Mouse (Mus musculus): ENCODE data around the gene Gnpnat1.
"Not testable (repeated sequence)": the region's sequence is repeated elsewhere in the genome, so short reads cannot be mapped to it uniquely, and the experiment has no call there.

Gene Gnpnat1

DNA sequence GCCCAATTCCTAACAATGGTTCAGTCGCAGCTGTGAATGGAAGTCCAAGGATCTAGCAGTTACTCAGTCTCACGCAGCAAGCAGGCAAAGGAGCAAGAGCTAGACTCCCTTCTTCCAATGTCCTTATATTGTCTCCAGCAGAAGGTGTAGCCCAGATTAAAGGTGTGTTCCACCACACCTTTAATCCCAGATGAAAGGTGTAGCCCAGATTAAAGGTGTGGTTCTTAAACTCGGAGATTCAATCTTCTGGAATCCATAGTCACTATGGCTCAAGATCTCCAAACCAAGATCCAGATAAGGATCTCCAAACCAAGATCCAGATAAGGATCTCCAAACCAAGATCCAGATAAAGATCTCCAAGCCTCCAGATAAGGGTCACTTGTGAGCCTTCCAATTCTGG is at the start of gene Gnpnat1:
TSS of gene Gnpnat1 (minus strand) at position 101 of the 400 bp plus-strand sequence.
- not testable (repeated sequence) for DNase-seq (ENCODE audit: low spot score in 2 of 2)

DNA sequence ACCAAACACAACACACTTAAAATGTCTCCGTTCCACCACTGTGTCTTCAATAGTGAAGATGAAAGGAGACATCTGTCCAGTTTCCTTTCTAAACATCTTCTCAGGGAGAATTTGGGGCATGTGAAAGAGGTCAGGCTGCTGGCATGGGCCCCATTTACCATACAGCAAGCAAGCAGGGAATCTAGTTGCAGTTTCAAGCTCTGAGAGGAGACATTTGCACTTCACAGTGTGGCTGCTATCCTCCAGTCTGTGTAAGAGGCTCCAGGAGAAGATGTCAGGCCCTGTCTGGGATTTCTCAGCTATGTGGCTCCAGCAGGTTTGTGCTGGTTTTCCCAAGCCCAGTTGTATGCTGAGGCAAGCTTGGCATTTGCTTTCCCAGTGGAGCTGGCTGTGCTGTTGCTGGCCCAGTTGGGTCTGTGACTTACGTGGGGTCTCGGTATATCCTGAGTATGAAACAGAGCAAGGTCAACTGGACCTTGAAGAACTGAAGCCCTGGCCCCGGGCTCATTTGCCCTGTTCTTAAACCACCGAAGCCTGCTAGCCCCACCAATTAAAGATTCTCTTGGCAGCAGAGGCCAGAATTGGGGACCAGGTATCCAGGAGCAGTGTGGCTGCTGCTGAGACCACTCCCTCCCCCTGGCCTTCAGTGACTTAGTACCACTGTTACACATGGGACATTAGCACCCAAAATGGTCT is 49.0 kb upstream of the Gnpnat1 start:
- DNase-seq (ENCODE audit: low spot score in 2 of 2), result no peak

DNA sequence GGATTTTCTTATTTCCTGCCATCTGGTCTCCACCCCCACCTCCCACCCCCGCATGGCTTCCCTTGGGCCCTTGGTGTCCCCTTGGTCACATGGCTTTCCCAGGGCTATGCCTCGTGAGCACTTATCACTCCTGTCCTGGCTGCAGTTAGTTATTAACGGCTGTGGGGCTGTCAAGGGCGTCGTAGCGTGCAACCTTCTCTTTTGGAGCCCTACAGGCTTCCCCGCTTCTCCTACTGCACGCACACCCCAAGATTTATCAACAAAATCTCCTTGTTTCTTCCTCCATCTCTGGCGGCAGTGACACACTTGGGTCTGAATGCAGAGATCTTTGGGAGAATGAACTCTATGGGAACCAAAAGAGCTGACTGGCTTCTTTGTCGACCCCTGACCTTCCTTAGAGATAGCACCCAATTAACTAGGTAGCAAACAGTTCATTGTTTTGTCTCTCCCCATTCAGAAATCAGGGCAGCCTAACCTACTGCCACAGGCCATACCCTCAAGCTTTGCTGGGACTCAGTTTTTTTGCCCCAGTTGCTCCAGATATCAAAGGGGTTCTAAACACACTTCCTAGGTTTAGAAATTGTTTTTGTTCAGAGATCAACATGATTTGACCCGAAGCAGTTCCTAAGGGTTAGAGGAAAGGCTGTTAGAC is 48.3 kb upstream of the Gnpnat1 start:
- no peak for DNase-seq (ENCODE audit: low spot score in 2 of 2)

DNA sequence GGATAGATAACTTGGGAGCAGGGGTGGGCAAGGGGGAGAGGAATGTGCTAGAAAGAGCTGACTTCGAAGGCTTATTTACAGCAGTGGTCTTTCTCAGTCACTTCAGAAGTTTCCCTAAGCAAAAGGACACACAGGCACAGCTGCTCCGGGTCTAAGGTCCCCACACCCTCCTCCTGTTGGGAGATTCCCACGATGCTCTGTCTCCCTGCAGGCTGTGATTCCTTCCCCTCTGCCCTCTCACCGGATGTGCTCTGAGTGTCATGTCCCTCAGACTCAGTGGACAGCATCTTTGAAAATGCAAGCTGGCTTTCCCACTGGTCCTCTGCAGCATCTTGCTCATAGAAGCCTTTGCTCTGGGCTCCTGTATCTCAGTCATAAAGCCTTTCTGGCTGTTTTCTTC is 47.4 kb upstream of the Gnpnat1 start:
- DNase-seq (ENCODE audit: low spot score in 2 of 2), result no peak

DNA sequence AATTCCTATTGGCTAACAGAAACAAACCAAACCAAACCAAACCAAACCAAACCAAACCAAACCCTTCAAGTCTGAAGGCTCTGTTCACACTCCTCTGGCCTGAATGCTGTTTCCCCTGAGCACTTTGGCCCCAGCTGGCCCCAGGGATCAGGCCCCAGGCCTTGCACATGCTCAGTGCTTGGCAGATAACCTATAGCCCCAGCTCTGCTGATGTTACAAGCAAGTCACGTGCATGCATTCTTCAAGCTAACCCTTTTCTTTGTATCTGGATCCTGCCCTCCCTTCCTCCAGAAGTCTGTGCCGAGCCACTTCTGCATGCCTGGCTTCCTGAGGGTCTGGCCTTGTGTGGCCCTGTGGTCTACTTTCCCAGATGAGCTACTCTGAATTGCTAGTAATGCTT is 46.4 kb upstream of the Gnpnat1 start:
- no peak for DNase-seq (ENCODE audit: low spot score in 2 of 2)

DNA sequence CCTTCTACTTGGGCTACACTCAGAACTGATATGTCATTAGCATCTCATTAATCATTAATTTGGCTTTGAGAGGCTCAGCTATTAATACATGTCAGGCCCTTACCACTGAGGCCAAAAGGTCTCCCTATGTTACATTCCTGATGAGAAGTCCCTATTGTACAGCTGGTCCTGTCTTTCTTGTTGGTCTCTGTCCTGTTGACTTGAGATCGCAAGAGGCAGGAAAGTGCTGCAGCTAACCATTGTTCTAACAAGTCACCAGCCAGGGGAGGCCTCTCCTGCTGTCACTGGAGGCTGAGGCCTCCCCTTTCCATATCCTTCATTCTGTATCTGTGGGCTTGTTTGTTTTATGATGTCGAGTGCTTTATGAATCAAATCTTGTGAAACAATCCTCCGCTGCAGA is 42.1 kb upstream of the Gnpnat1 start:
- DNase-seq (ENCODE audit: low spot score in 2 of 2), result no peak

DNA sequence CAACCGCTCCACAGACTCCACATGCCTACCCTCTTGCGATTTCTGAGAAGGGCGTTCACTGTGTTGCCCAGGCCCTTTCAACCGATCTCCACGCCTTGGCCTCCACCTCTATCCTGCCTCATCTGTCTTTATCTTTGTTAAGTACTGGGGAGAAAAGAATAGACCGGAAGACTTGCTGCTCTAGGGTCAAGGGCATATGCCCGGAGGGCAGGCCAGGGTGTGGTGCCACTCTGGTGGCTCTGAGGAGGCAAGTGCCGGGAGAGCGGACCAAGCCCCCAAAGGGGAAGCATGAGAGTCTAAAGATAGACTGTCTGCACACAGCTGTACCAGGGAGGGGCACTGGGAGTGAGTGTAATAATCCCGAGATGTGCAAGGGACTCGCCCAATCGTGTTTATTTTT is 40.7 kb upstream of the Gnpnat1 start:
- no peak for DNase-seq (ENCODE audit: low spot score in 2 of 2)

DNA sequence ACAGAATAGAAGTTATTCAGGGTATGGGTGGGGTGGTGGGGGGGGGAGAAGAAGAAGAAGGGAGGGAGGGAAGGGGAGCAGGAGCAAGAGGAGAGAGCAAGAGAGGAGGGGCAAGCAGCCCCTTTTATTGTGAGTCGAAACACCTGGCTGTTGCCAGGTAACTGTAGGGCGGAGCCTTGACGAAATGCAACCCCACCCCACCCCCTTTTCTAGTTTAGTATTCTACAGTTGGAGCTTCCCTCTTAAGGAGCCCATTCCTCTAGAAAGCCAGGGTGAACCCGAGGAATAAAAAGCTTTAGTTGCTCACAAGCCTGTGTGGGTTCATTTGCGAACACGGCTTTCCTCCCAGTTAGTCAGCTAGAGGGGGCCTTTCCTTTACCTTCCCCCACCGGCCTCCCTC is 40.2 kb upstream of the Gnpnat1 start:
- no peak for DNase-seq (ENCODE audit: low spot score in 2 of 2)

DNA sequence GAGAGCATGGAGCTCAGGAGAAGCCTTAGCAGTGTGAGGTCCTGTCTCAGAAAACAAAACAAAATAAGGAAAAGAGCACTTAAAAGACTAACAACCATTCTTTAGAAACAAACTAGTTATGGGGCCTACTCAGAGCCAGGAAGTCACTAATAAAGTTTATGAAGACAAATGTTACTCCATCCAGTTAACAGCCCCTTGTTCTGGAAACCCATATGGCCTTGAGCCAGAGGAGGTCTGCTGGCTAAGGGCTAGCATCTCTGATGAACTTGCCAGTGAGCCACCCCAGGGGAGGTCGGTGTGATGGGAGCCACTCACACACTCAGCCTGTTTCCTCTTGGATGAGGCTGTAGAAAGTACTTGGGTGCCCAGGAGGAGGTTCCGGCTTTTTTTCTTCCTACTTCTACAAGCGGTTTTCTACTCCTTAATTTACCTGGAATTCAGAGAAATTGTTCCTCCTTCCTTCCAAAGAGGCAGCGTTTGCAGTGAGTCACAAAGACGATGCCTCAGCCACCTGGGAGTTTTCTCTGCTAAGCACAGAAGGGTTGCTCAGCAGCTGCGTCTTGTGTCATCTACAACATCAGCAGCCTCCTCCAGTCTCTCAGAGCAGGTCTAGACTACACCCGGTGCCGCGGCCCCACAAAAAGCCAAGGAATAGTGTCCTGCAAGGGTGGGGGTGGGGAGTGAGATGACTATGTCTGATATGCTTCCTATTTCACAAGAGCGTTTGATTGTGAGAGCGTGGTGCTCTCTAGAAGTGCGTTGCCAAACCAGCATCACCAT is 38.3 kb upstream of the Gnpnat1 start:
- DNase-seq (ENCODE audit: low spot score in 2 of 2), result no peak

DNA sequence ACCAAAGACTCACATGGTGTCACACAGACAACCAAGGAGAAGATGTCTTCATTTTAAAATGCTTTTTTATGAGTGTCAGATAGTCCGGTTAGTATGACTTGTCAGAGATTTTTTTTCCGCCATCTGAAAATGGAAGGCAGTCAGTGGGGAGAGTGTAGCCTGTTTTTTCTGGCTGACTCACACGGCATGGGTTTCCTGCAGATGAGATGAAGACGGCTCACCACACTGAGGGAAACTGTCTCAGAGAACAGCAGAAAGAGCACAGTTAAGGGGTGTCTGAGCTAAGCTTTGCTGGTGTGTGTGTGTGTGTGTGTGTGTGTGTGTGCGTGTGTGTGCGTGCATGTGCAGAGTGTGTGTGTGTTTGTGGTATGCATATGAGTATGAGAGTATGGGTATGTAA is 36.6 kb upstream of the Gnpnat1 start:
- no peak for DNase-seq (ENCODE audit: low spot score in 2 of 2)

DNA sequence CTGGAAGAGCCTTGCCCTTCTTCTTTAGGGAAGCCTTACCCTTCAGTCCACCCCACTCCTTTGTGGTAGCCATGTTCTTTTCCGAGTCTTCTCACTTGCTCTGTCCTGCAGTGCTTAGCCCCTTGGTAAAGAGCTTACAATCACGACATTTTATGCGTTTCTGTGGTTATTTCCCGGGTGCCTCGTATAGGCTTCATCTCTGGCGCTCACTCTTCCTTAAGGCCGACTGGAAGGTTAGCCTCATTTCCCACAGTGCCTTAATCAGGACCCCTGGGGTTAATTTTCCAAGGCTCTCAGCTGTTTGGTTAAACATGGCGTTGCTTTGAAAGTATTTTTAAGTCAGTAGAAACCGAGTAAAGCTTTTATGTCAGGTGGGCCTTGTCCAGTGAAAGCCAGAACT is 34.7 kb upstream of the Gnpnat1 start:
- no peak for DNase-seq (ENCODE audit: low spot score in 2 of 2)

DNA sequence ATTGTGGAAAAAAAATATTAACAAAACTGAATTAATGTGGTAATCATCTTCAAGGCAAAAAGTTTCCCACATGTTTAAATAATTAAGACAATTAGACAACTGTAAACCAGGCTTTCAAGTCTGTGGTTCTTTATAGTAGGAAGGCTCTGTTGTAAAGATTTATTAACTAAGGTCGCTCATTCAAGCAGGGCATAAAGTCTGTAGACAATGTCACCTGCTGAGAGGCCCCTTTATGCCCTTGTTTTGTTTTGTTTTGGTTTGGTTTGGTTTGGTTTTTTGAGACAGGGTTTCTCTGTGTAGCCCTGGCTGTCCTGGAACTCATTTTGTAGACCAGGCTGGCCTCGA is 34.2 kb upstream of the Gnpnat1 start:
- no peak for DNase-seq (ENCODE audit: low spot score in 2 of 2)

DNA sequence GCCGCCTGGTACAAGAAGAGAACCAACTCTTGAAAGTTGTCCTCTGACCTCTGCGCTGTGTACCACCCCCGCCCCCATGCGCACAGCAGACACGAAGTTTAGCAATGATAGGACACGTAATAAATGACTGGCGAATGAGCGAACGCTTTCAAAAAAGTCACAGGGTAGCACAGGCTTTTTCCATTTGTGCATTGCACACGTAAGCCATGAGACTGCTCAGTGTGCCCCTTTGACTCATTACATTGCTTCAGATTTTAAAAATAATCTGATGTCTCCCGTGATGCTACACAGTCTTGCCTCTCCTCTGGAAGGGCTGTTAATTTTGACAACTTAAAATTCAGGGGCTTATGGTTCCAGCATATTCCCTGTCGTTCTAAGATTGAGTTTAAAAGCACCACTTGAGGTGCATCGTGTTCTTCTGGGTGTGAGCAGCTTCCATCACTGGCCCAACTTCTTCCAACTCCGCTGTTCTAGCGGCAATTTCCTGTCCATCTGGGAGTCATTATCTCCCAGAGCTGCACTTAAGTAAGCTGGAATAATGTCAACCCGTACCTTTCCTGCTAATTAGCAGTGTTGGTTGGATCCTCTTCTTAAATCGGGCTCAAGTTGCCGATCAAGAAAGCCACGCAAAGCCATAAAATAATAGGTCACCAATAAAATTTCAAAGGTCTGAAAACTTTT is 33.7 kb upstream of the Gnpnat1 start:
- DNase-seq (ENCODE audit: low spot score in 2 of 2), result no peak

DNA sequence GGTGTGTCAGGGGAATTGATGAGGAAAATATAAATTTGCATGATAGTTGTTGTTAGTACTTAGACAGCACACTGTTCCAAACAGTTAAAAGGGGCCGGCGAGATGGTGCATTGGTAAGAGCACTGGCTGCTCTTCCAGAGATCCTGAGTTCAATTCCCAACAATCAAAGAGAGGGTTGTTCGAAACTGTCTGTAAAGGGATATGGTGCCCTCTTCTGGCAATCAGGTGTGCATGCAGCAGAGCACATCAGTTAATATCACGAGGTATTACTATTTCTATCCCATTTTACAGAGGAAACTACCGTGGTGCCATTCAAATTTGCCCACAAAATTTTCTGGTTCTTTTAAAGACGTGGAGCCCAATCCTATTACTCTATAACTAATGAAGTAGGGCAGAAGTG is 29.5 kb upstream of the Gnpnat1 start:
- DNase-seq (ENCODE audit: low spot score in 2 of 2), result no peak

DNA sequence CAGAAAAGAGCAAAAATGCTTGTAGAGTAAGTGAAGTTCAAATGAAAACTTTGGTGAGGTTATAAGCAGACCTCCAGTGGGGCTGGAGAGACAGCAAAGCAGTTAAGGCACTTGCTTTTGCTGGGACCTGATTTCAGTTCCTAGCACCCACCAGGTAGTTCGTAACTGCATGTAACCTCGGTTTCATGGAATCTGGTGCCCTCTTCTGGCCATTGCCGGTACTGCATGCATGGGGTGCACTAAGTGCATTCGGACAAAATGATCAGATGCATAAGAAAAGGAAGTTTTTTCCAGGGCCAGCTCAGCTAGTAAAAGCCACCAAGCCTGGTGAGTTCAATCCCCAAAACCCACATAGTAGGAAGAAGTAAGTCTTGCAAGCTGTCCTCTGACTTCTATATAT is 27.3 kb upstream of the Gnpnat1 start:
- no peak for DNase-seq (ENCODE audit: low spot score in 2 of 2)

DNA sequence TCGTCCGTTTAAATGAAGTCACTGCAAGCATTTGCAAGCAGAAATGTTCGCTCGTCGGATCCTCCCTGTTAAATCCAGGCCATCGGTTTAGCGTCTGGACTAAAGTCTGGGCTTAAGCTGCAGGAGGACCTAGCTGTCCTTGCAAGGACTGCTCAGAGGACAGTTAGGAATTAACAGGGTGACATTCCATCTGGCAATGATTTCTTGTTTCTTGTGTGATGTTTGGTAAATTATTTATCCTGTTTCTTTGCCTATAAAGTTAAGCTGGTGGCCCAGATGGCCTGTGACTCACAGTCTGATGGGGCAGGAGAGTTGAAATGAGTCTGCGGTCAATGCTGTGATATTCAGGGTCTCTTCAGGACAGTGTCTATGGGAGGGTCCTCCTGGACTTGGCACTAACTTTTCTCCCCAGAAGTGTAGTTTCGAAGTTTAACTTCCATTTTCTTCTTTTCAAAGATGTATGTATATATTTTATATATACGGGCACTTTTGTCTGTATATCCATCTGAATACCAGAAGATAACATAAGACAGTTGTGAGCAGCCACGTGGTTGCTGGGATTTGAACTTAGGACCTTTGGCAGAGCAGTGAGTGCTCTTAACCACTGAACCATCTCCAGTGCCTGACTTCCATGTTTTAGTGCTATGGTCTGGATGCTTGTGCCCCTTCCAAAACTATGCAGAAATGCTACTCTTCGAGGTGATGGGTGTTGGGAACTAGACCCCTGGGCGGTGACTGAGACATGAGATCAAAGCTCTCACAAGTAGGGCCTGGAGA is 25.5 kb upstream of the Gnpnat1 start:
- no peak for DNase-seq (ENCODE audit: low spot score in 2 of 2)

DNA sequence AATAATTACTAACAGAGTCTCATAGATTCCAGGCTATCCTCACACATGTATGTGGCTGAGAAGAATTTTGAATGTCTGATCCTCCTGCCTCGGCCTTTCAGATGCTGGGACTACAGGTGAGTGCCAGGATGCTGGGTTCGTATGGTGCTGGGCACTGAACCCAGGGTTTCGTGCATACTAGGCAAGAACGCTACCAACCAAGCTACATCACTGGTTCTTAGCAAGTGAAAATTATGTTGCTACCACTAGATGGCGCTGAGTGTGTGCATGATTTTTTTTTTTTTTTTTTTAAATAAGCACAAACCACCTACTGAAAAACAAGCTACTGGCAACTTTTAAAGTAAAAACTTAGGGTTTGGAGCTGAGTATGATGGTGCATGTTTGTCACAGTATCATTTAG is 18.5 kb upstream of the Gnpnat1 start:
- peak in 1 of 2 experiments; percentile 54 for DNase-seq (ENCODE audit: low spot score in 2 of 2)

DNA sequence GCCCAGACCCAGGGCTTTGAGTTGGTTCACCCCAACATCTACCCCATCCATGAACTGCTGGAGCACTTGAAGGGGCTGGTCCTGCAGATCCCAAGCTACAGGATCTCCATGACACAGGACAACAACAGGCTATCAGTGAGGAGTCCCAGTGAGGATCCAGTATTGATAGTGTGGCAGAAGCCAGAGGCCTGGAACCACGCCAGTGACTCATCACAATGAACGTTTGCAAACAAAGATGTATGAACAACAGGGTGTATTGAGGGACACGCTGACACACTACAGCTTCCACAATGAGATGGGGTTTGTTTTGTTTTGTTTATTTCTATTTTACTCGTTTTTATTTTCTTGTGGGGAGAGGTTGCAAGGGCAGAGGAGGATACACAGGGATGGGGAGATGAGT is 17.7 kb upstream of the Gnpnat1 start:
- peak in 1 of 2 experiments; percentile 16 for DNase-seq (ENCODE audit: low spot score in 2 of 2)

DNA sequence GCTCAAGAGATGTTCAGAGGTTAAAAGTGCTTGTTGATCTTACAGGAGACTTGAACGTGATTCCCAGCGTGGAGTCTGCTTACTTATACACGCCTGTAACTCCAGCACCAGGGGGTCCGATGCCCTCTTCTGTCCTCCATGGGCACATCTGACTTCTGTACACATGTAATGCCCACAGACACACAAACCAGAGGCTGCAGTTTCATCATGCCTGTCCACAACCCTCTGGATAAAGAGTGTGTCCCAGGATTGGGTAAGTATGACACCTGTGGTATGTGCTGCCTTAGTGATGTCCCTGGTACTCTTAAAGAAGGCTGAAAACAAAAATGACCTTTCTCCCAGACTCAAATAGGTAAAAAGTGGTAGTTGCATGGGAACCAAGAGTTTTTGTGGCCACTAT is 14.6 kb upstream of the Gnpnat1 start:
- DNase-seq (ENCODE audit: low spot score in 2 of 2), result no peak

DNA sequence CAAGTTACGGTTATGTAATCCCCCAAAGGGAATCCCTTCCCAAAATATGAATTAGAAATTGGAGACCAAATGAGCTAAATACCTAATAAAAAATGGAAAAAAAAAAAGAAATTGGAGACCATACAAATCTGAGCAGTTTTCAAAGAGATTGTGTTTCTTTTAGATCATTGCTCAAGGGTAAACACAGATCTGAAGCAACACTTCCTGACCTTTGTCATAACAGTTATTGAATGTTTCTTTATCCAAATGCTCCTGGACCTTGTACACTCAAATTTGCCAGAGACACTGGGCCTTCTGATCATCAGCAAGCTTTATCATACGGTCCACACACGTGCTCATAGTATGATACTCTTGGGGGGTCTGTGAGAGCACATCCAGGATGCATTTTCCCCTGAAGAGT is 13.8 kb upstream of the Gnpnat1 start:
- DNase-seq (ENCODE audit: low spot score in 2 of 2), result no peak

DNA sequence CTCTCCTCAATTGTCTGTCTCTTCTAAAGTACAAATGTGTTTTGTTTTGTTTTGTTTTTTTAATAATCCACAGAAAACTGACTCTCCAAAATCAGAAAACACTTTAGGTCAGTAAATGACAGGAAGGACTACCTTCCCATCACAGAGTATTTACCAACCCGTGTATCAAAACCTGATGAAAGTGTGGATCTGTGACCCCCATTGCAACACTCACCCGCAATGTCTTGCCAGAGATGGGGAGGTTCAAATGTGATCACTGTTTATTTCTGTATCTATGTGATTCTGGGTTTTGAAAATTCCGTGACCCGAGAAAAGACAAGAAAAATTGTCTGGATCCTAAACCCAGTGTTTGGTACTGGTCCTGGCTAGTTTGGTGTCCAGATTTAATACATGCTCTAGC is 11.6 kb upstream of the Gnpnat1 start:
- no peak for DNase-seq (ENCODE audit: low spot score in 2 of 2)

DNA sequence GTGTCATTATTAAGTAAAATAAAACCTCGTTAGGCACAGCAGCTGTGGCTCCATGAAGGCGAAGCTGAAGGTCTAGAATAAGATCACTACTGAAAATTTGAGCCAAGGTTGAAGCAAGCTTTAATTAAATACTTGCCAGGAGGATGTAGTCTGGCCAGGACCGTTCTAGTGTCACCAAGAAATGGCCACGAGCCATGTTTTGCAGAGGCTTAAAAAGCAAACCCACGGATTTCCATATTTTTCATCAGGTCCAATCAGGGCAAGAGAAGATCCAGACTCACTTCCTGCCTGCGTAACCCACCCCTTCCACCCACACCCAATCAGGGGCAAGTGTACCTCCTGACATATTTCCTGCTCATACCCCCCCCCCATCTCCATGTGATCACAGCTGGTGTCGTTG is 1.1 kb downstream of the Gnpnat1 start:
- DNase-seq (ENCODE audit: low spot score in 2 of 2), result no peak

Data from frontal cortex, postnatal 36 days (tissue).